Mouse (Mus musculus): Measurements from ENCODE around the gene Alg2. TPM values are rescaled to one million over a fixed set of nuclear protein-coding genes. Genes with fewer than 3 reads are reported as not detected.

The Alg2 gene
- polyA plus RNA-seq, 1 experiment from 2014 or later: 28.5 TPM

- peak overlapping the region; percentile 94 for H3K4me3 ChIP-seq (ENCODE audit: low read length)
- ATAC-seq (replicated peaks; ENCODE audit: extremely low read depth, insufficient read depth, low FRiP score): peak; percentile 19; the same call in 1 of the 2 replicates
- H3K27me3 ChIP-seq (ENCODE audit: control insufficient read depth, insufficient read depth, low read length): no peaks in the 10 kb centered on the region
- H3K9me3 ChIP-seq (replicated peaks; ENCODE audit: control insufficient read depth, low read length): no peaks in the 10 kb centered on the region
- H3K36me3 ChIP-seq (ENCODE audit: control insufficient read depth, insufficient read depth): peaks cover 48% of the 10 kb centered on the region
- H3K27ac ChIP-seq (ENCODE audit: low read length): peak overlapping the region; percentile 98
- peaks cover 19% of the 10 kb centered on the region for H3K4me1 ChIP-seq (ENCODE audit: control insufficient read depth, insufficient read depth, low read length)
- H3K9ac ChIP-seq (ENCODE audit: low read length): peak overlapping the region; percentile 93
- H3K4me2 ChIP-seq (ENCODE audit: low read depth, low read length): peak overlapping the region; percentile 87
- WGBS: 12% methylated on average over 31 of the region's 31 CpGs
Observed at GRCm38 (mm10) chr4:47474730-47475643, 854 bp upstream of the Alg2 start.

GRCm38 (mm10) chr4:47473586-47473967, 556 bp downstream of the Alg2 start:
- no peak for ATAC-seq (replicated peaks; ENCODE audit: extremely low read depth, insufficient read depth, low FRiP score)
- H3K36me3 ChIP-seq (ENCODE audit: control insufficient read depth, insufficient read depth): peaks cover 55% of the 10 kb centered on the region
- no peaks in the 10 kb centered on the region for H3K9me3 ChIP-seq (replicated peaks; ENCODE audit: control insufficient read depth, low read length)
- peak overlapping the region; percentile 98 for H3K27ac ChIP-seq (ENCODE audit: low read length)
- WGBS: 4% methylated on average over 10 of the region's 14 CpGs
- peaks cover 19% of the 10 kb centered on the region for H3K4me1 ChIP-seq (ENCODE audit: control insufficient read depth, insufficient read depth, low read length)
- H3K4me2 ChIP-seq (ENCODE audit: low read depth, low read length): peak overlapping the region; percentile 79
- H3K9ac ChIP-seq (ENCODE audit: low read length): peak overlapping the region; percentile 93
- no peaks in the 10 kb centered on the region for H3K27me3 ChIP-seq (ENCODE audit: control insufficient read depth, insufficient read depth, low read length)
- peak overlapping the region; percentile 94 for H3K4me3 ChIP-seq (ENCODE audit: low read length)

- H3K9me3 ChIP-seq (replicated peaks; ENCODE audit: control insufficient read depth, low read length): peaks cover 6% of the 10 kb centered on the region
- no peaks in the 10 kb centered on the region for H3K27me3 ChIP-seq (ENCODE audit: control insufficient read depth, insufficient read depth, low read length)
- 91% methylated on average over 2 of the region's 2 CpGs for WGBS
- no peak for ATAC-seq (replicated peaks; ENCODE audit: extremely low read depth, insufficient read depth, low FRiP score)
- no peak overlapping the region for H3K4me2 ChIP-seq (ENCODE audit: low read depth, low read length)
- peaks cover 51% of the 10 kb centered on the region for H3K36me3 ChIP-seq (ENCODE audit: control insufficient read depth, insufficient read depth)
- H3K4me3 ChIP-seq (ENCODE audit: low read length): no peak overlapping the region
- H3K4me1 ChIP-seq (ENCODE audit: control insufficient read depth, insufficient read depth, low read length): no peaks in the 10 kb centered on the region
- no peak overlapping the region for H3K27ac ChIP-seq (ENCODE audit: low read length)
- no peak overlapping the region for H3K9ac ChIP-seq (ENCODE audit: low read length)
Observed at GRCm38 (mm10) chr4:47467196-47467595, 6.9 kb downstream of the Alg2 start.

GRCm38 (mm10) chr4:47449586-47450522, 24.3 kb downstream of the Alg2 start:
- no peak overlapping the region for H3K27ac ChIP-seq (ENCODE audit: low read length)
- no peak overlapping the region for H3K9ac ChIP-seq (ENCODE audit: low read length)
- WGBS: 37% methylated on average over 18 of the region's 18 CpGs
- no peaks in the 10 kb centered on the region for H3K27me3 ChIP-seq (ENCODE audit: control insufficient read depth, insufficient read depth, low read length)
- H3K4me3 ChIP-seq (ENCODE audit: low read length): no peak overlapping the region
- H3K4me1 ChIP-seq (ENCODE audit: control insufficient read depth, insufficient read depth, low read length): no peaks in the 10 kb centered on the region
- H3K4me2 ChIP-seq (ENCODE audit: low read depth, low read length): no peak overlapping the region
- no peaks in the 10 kb centered on the region for H3K36me3 ChIP-seq (ENCODE audit: control insufficient read depth, insufficient read depth)
- ATAC-seq (replicated peaks; ENCODE audit: extremely low read depth, insufficient read depth, low FRiP score): no peak
- no peaks in the 10 kb centered on the region for H3K9me3 ChIP-seq (replicated peaks; ENCODE audit: control insufficient read depth, low read length)

- H3K4me2 ChIP-seq (ENCODE audit: low read depth, low read length): no peak overlapping the region
- no peak for ATAC-seq (replicated peaks; ENCODE audit: extremely low read depth, insufficient read depth, low FRiP score)
Observed at GRCm38 (mm10) chr4:47449116-47449515, 25.0 kb downstream of the Alg2 start.

GRCm38 (mm10) chr4:47448526-47448925, 25.6 kb downstream of the Alg2 start:
- H3K4me3 ChIP-seq (ENCODE audit: low read length): no peak overlapping the region
- H3K4me2 ChIP-seq (ENCODE audit: low read depth, low read length): no peak overlapping the region
- ATAC-seq (replicated peaks; ENCODE audit: extremely low read depth, insufficient read depth, low FRiP score): no peak
- no peaks in the 10 kb centered on the region for H3K27me3 ChIP-seq (ENCODE audit: control insufficient read depth, insufficient read depth, low read length)
- no peaks in the 10 kb centered on the region for H3K36me3 ChIP-seq (ENCODE audit: control insufficient read depth, insufficient read depth)
- no peaks in the 10 kb centered on the region for H3K4me1 ChIP-seq (ENCODE audit: control insufficient read depth, insufficient read depth, low read length)
- no peak overlapping the region for H3K9ac ChIP-seq (ENCODE audit: low read length)
- H3K9me3 ChIP-seq (replicated peaks; ENCODE audit: control insufficient read depth, low read length): no peaks in the 10 kb centered on the region
- no peak overlapping the region for H3K27ac ChIP-seq (ENCODE audit: low read length)
- WGBS: 78% methylated on average over 3 of the region's 3 CpGs

More at GRCm38 (mm10) chr4:47449116-47449515, 25.0 kb downstream of the Alg2 start:
- 55% methylated on average over 5 of the region's 5 CpGs for WGBS
- no peak overlapping the region for H3K27ac ChIP-seq (ENCODE audit: low read length)
- H3K4me1 ChIP-seq (ENCODE audit: control insufficient read depth, insufficient read depth, low read length): no peaks in the 10 kb centered on the region
- no peak overlapping the region for H3K4me3 ChIP-seq (ENCODE audit: low read length)
- no peaks in the 10 kb centered on the region for H3K9me3 ChIP-seq (replicated peaks; ENCODE audit: control insufficient read depth, low read length)
- H3K9ac ChIP-seq (ENCODE audit: low read length): no peak overlapping the region
- no peaks in the 10 kb centered on the region for H3K27me3 ChIP-seq (ENCODE audit: control insufficient read depth, insufficient read depth, low read length)
- H3K36me3 ChIP-seq (ENCODE audit: control insufficient read depth, insufficient read depth): no peaks in the 10 kb centered on the region

- Histone ChIP-seq H3K9ac (ENCODE audit: low read length) (no peak overlapping the region), H3K4me2 (ENCODE audit: low read depth, low read length) (no peak overlapping the region), H3K9me3 (replicated peaks; ENCODE audit: control insufficient read depth, low read length) (no peaks in the 10 kb centered on the region), H3K27ac (ENCODE audit: low read length) (no peak overlapping the region), H3K4me1 (ENCODE audit: control insufficient read depth, insufficient read depth, low read length) (peaks cover 6% of the 10 kb centered on the region; the same call in 1 of the 2 replicates), H3K27me3 (ENCODE audit: control insufficient read depth, insufficient read depth, low read length) (no peaks in the 10 kb centered on the region), H3K36me3 (ENCODE audit: control insufficient read depth, insufficient read depth) (no peaks in the 10 kb centered on the region), H3K4me3 (ENCODE audit: low read length) (no peak overlapping the region)
- no peak for ATAC-seq (replicated peaks; ENCODE audit: extremely low read depth, insufficient read depth, low FRiP score)
- WGBS: 84% methylated on average over 11 of the region's 11 CpGs
Observed at GRCm38 (mm10) chr4:47440951-47441350, 33.2 kb downstream of the Alg2 start.

- Histone ChIP-seq H3K27me3 (ENCODE audit: control insufficient read depth, insufficient read depth, low read length) (no peaks in the 10 kb centered on the region), H3K4me3 (ENCODE audit: low read length) (no peak overlapping the region), H3K9ac (ENCODE audit: low read length) (no peak overlapping the region), H3K27ac (ENCODE audit: low read length) (no peak overlapping the region), H3K4me2 (ENCODE audit: low read depth, low read length) (no peak overlapping the region), H3K4me1 (ENCODE audit: control insufficient read depth, insufficient read depth, low read length) (peaks cover 6% of the 10 kb centered on the region; the same call in 1 of the 2 replicates), H3K36me3 (ENCODE audit: control insufficient read depth, insufficient read depth) (no peaks in the 10 kb centered on the region), H3K9me3 (replicated peaks; ENCODE audit: control insufficient read depth, low read length) (no peaks in the 10 kb centered on the region)
- 73% methylated on average over 6 of the region's 6 CpGs for WGBS
- ATAC-seq (replicated peaks; ENCODE audit: extremely low read depth, insufficient read depth, low FRiP score): no peak
Observed at GRCm38 (mm10) chr4:47438956-47439355, 35.2 kb downstream of the Alg2 start.
